Mouse (Mus musculus) thymus, postnatal 10 days (tissue): Measurements from ENCODE around the gene Gm20870.
"Not testable (repeated sequence)": the region's sequence is repeated elsewhere in the genome, so short reads cannot be mapped to it uniquely, and the experiment has no call there.

Experiments used
- DNase-seq, 2 experiments: peaks; one replicate each; pipeline ENCODE4 v3.0.0; 2021; ENCODE audit warnings: low spot score in 2 of 2

Gene Gm20870

DNA sequence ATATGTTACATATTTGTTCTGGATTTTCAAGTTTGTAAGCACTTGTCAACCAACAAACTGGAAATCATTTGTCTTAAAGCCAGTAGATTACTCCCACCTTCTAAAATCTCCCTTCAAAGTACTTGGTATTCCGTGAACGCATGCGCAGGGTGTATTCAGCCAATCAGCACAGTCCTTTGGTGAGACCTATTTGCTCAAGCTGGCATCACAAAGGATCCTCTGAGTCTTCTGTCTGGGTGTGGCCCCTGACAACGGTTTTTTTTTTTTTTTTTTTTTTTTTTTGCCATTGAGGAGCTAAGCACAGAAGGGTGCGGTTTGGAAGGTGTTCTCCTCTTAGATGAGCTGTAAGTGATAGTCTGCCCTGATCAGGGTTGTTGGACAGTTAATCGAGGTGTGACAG, at the start of gene Gm20870:
TSS of gene Gm20870 (plus strand) at position 301 of the 400 bp plus-strand sequence.
- not testable (repeated sequence) for DNase-seq
